Mouse (Mus musculus): ENCODE measurements around the gene Nckap1l. TPM values are rescaled to one million over a fixed set of nuclear protein-coding genes. Genes with fewer than 3 reads are reported as not detected.

Gene Nckap1l
- polyA plus RNA-seq, 1 experiment from 2014 or later = 3.6 TPM

Other genes starting within 250 kb of the Nckap1l start
- 115 and 117 TPM in 2 replicates for gene Cbx5, start 214.0 kb upstream of the Nckap1l start, polyA plus RNA-seq (2015; fragmentation: Nextera tagmentation; extraction: Ambion mirVana)
- gene Hnrnpa1, start 213.4 kb upstream of the Nckap1l start, polyA plus RNA-seq (2015; fragmentation: Nextera tagmentation; extraction: Ambion mirVana) = 860 and 895 TPM in 2 replicates
- gene Nfe2, start 195.4 kb upstream of the Nckap1l start, polyA plus RNA-seq (2015; fragmentation: Nextera tagmentation; extraction: Ambion mirVana) = 3.6 and 4.7 TPM in 2 replicates
- gene Copz1, start 181.1 kb upstream of the Nckap1l start, polyA plus RNA-seq (2015; fragmentation: Nextera tagmentation; extraction: Ambion mirVana) = 287 and 293 TPM in 2 replicates
- 0.29 and 0.36 TPM in 2 replicates for gene Gpr84, start 143.2 kb upstream of the Nckap1l start, polyA plus RNA-seq (2015; fragmentation: Nextera tagmentation; extraction: Ambion mirVana)
- gene Zfp385a, start 113.7 kb upstream of the Nckap1l start, polyA plus RNA-seq (2015; fragmentation: Nextera tagmentation; extraction: Ambion mirVana) = 7.7 and 9.0 TPM in 2 replicates
- 39.6 and 42.7 TPM in 2 replicates for gene Itga5, start 87.0 kb upstream of the Nckap1l start, polyA plus RNA-seq (2015; fragmentation: Nextera tagmentation; extraction: Ambion mirVana)
- gene Gtsf1, start 23.3 kb upstream of the Nckap1l start, polyA plus RNA-seq (2015; fragmentation: Nextera tagmentation; extraction: Ambion mirVana) = 0.22 and 0.24 TPM in 2 replicates
- gene Gtsf2, start 5.3 kb upstream of the Nckap1l start, polyA plus RNA-seq (2015; fragmentation: Nextera tagmentation; extraction: Ambion mirVana) = not detected in 2 replicates
- 2.2 and 2.3 TPM in 2 replicates for gene Pde1b, start 49.2 kb downstream of the Nckap1l start, polyA plus RNA-seq (2015; fragmentation: Nextera tagmentation; extraction: Ambion mirVana)
- gene Ppp1r1a, start 84.2 kb downstream of the Nckap1l start, polyA plus RNA-seq (2015; fragmentation: Nextera tagmentation; extraction: Ambion mirVana) = 8.0 and 8.9 TPM in 2 replicates
- gene Glycam1, start 111.3 kb downstream of the Nckap1l start, polyA plus RNA-seq (2015; fragmentation: Nextera tagmentation; extraction: Ambion mirVana) = not detected in 2 replicates